Mouse (Mus musculus) limb, embryonic 11.5 days (tissue): ENCODE measurements around the gene Copb2. TPM values are rescaled to one million over a fixed set of nuclear protein-coding genes. Genes with fewer than 3 reads are reported as not detected.

Experiments
- ATAC-seq: fragments of 200-750 bp; cut with Nextera tagmentation; 2 replicates; pipeline ENCODE4 v1.8.0; 2017; ENCODE audit warnings: low read depth; ENCODE audit not compliant: insufficient number of reproducible peaks, low FRiP score, low TSS enrichment
- DNase-seq: peaks from one replicate; pipeline ENCODE4 v3.0.0-alpha.2; 2015; ENCODE audit warnings: low spot score
- H3K27ac ChIP-seq: fragments of 300-500 bp; sonication (generic); replicated peaks from 2 replicates; pipeline ENCODE4 v1.5.1; 2014; ENCODE audit warnings: low read depth, mild to moderate bottlenecking, low read length
- H3K27me3 ChIP-seq: fragments of 300-500 bp; sonication (generic); 2 replicates; pipeline ENCODE4 v1.6.1; 2014; ENCODE audit warnings: mild to moderate bottlenecking, low read length, mixed read lengths; ENCODE audit not compliant: control insufficient read depth, insufficient read depth
- H3K36me3 ChIP-seq: fragments of 300-500 bp; sonication (generic); 2 replicates; pipeline ENCODE4 v1.6.1; 2014; ENCODE audit warnings: mild to moderate bottlenecking, low read length, moderate library complexity, mixed read lengths; ENCODE audit not compliant: control insufficient read depth, insufficient read depth
- H3K4me1 ChIP-seq: fragments of 300-500 bp; sonication (generic); 2 replicates; pipeline ENCODE4 v1.6.1; 2014; ENCODE audit warnings: low read length, mixed read lengths; ENCODE audit not compliant: control insufficient read depth, insufficient read depth
- H3K4me2 ChIP-seq: fragments of 300-500 bp; sonication (generic); 2 replicates; pipeline ENCODE4 v1.6.1; 2014; ENCODE audit warnings: low read depth, mild to moderate bottlenecking, moderate library complexity; ENCODE audit not compliant: severe bottlenecking
- H3K4me3 ChIP-seq: fragments of 300-500 bp; sonication (generic); 2 replicates; pipeline ENCODE4 v1.5.1; 2014; ENCODE audit warnings: low read depth, low read length
- H3K9ac ChIP-seq: fragments of 300-500 bp; sonication (generic); 2 replicates; pipeline ENCODE4 v1.6.1; 2014; ENCODE audit warnings: mild to moderate bottlenecking, low read length
- H3K9me3 ChIP-seq: fragments of 300-500 bp; sonication (generic); 2 replicates; pipeline ENCODE4 v1.6.1; 2016; ENCODE audit warnings: low read length; ENCODE audit not compliant: control insufficient read depth
- WGBS: fragments of 180-500 bp; shearing (Covaris S2); extraction: QIAGEN DNeasy Blood & Tissue Kit; methylation state at CpG from one replicate; pipeline ENCODE4 v1.1.7; 2014; 5-methylcytosine and 5-hydroxymethylcytosine counted together
- polyA plus RNA-seq: library from polyadenylated mRNA; unstranded; fragments of >200 nt; fragmentation: Nextera tagmentation; extraction: Ambion mirVana; gene quantifications from 2 replicates; pipeline ENCODE4 v1.2.1, GENCODE M21; 2014

Copb2 gene
- polyA plus RNA-seq, 1 experiment from 2014 or later: 196 TPM

DNA sequence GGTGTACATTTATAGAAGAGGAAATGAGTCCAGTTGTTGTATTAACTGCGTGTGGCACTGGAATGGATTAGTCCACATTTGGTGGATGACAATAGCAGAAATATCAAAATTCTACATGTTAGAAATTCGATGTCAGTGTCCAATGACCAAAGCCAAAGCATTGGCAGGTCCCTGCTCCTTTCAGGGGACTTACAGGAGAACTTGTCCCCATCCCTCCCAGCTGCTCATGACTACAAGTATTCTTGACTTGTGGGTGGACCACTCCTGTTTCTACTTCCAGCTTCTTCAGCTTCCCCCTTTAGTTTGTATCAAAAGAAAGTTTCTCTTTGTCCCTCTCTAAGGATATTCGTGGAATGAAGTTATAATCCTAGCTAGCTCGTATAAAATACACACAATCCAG, 41.4 kb downstream of the Copb2 start:
- H3K27me3 ChIP-seq: no peaks in the 10 kb centered on the region
- DNase-seq (no peak), ATAC-seq (no peak)
- no peak overlapping the region for H3K4me3 ChIP-seq
- 77% methylated on average over 4 of the region's 4 CpGs for WGBS
- no peaks in the 10 kb centered on the region for H3K9me3 ChIP-seq
- H3K36me3 ChIP-seq: no peaks in the 10 kb centered on the region
- no peak overlapping the region for H3K9ac ChIP-seq
- H3K27ac ChIP-seq: no peak overlapping the region
- no peak overlapping the region for H3K4me2 ChIP-seq
- H3K4me1 ChIP-seq: peaks cover 4% of the 10 kb centered on the region; the same call in 1 of the 2 replicates

GRCm38 (mm10) chr9:98628480-98628879, 65.0 kb downstream of the Copb2 start:
- H3K27me3 ChIP-seq: no peaks in the 10 kb centered on the region
- 44% methylated on average over 3 of the region's 3 CpGs for WGBS
- H3K36me3 ChIP-seq: no peaks in the 10 kb centered on the region
- no peak overlapping the region for H3K9ac ChIP-seq
- H3K4me2 ChIP-seq: no peak overlapping the region
- no peak for DNase-seq
- H3K27ac ChIP-seq: no peak overlapping the region
- no peak overlapping the region for H3K4me3 ChIP-seq
- no peaks in the 10 kb centered on the region for H3K9me3 ChIP-seq
- H3K4me1 ChIP-seq: no peaks in the 10 kb centered on the region
- ATAC-seq: no peak

GRCm38 (mm10) chr9:98633287-98634162, 70.0 kb downstream of the Copb2 start:
- no peaks in the 10 kb centered on the region for H3K36me3 ChIP-seq
- no peak overlapping the region for H3K4me2 ChIP-seq
- H3K27ac ChIP-seq: no peak overlapping the region
- no peak for DNase-seq
- no peaks in the 10 kb centered on the region for H3K4me1 ChIP-seq
- H3K4me3 ChIP-seq: no peak overlapping the region
- no peaks in the 10 kb centered on the region for H3K27me3 ChIP-seq
- WGBS: 63% methylated on average over 13 of the region's 13 CpGs
- ATAC-seq: no peak
- H3K9ac ChIP-seq: no peak overlapping the region
- H3K9me3 ChIP-seq: no peaks in the 10 kb centered on the region

Other genes starting within 250 kb of the Copb2 start
- 29.5 and 30.4 TPM in 2 replicates for gene Rbp1, start 140.8 kb upstream of the Copb2 start, polyA plus RNA-seq
- gene Rbp2, start 77.6 kb upstream of the Copb2 start, polyA plus RNA-seq: 0.27 TPM in 1 of 2 replicates, not detected in the other
- 76.2 and 82.3 TPM in 2 replicates for gene Mrps22, start 37.9 kb downstream of the Copb2 start, polyA plus RNA-seq